Mouse (Mus musculus) liver, embryonic 16.5 days (tissue): ENCODE measurements around the gene Rab40c. TPM values are rescaled to one million over a fixed set of nuclear protein-coding genes. Genes with fewer than 3 reads are reported as not detected.
A peak's percentile ranks its signal among the peaks of the same experiment; 100 is the strongest.

ENCODE experiments used
- ATAC-seq: fragments of 200-750 bp; cut with Nextera tagmentation; 2 replicates; pipeline ENCODE4 v1.8.0; 2017; ENCODE audit warnings: low read depth, mild to moderate bottlenecking, moderate number of reproducible peaks, moderate library complexity
- H3K27ac ChIP-seq: fragments of 300-500 bp; sonication (generic); 2 replicates; pipeline ENCODE4 v1.5.1; 2014; ENCODE audit warnings: mild to moderate bottlenecking, low read length
- H3K27me3 ChIP-seq: fragments of 300-500 bp; sonication (generic); 2 replicates; pipeline ENCODE4 v1.6.1; 2014; ENCODE audit warnings: low read depth, low read length, mixed read lengths; ENCODE audit not compliant: control insufficient read depth, insufficient read depth
- H3K36me3 ChIP-seq: fragments of 300-500 bp; sonication (generic); 2 replicates; pipeline ENCODE4 v1.6.1; 2014; ENCODE audit warnings: mild to moderate bottlenecking; ENCODE audit not compliant: control insufficient read depth, insufficient read depth
- H3K4me1 ChIP-seq: fragments of 300-500 bp; sonication (generic); 2 replicates; pipeline ENCODE4 v1.6.1; 2014; ENCODE audit warnings: low read depth, low read length, mixed read lengths; ENCODE audit not compliant: control insufficient read depth
- H3K4me2 ChIP-seq: fragments of 300-500 bp; sonication (generic); 2 replicates; pipeline ENCODE4 v1.6.1; 2014; ENCODE audit warnings: low read depth, low read length, mixed read lengths
- H3K4me3 ChIP-seq: fragments of 300-500 bp; sonication (generic); 2 replicates; pipeline ENCODE4 v1.5.1; 2014; ENCODE audit warnings: low read depth, mild to moderate bottlenecking, low read length
- H3K9ac ChIP-seq: fragments of 300-500 bp; sonication (generic); 2 replicates; pipeline ENCODE4 v1.6.1; 2014; ENCODE audit warnings: low read depth, low read length
- H3K9me3 ChIP-seq: fragments of 300-500 bp; sonication (generic); replicated peaks from 2 replicates; pipeline ENCODE4 v1.6.1; 2016; ENCODE audit warnings: low read length; ENCODE audit not compliant: control insufficient read depth
- WGBS: fragments of 180-500 bp; shearing (Covaris S2); extraction: QIAGEN DNeasy Blood & Tissue Kit; methylation state at CpG from one replicate; pipeline ENCODE4 v1.1.7; 2014; ENCODE audit not compliant: insufficient replicate concordance; 5-methylcytosine and 5-hydroxymethylcytosine counted together
- polyA plus RNA-seq: library from polyadenylated mRNA; unstranded; fragments of >200 nt; fragmentation: Nextera tagmentation; extraction: Ambion mirVana; gene quantifications from 2 replicates; pipeline ENCODE4 v1.2.1, GENCODE M21; 2015

Gene Rab40c
- polyA plus RNA-seq, 1 experiment from 2014 or later = 7.0 TPM

- no peaks in the 10 kb centered on the region for H3K27me3 ChIP-seq
- WGBS = 3% methylated on average over 65 of the region's 65 CpGs
- ATAC-seq = peak; percentile 90
Observed at GRCm38 (mm10) chr17:25860832-25861703, 58.5 kb downstream of the Rab40c start, which contains the start of gene Wdr90. Gene Wdr90 (minus strand): TSS chr17:25861501.

GRCm38 (mm10) chr17:25860229-25860628, 59.3 kb downstream of the Rab40c start:
- ATAC-seq = no peak
- H3K4me3 ChIP-seq = peak overlapping the region; percentile 82

More at GRCm38 (mm10) chr17:25860832-25861703, 58.5 kb downstream of the Rab40c start, which contains the start of gene Wdr90:
- peaks cover 23% of the 10 kb centered on the region for H3K4me1 ChIP-seq
- no peaks in the 10 kb centered on the region for H3K36me3 ChIP-seq
- H3K4me3 ChIP-seq = peak within 1 kb of the TSS; percentile 82
- H3K27ac ChIP-seq = peak within 1 kb of the TSS; percentile 72
- H3K9ac ChIP-seq = peak within 1 kb of the TSS; percentile 88
- H3K9me3 ChIP-seq = no peaks in the 10 kb centered on the region
- H3K4me2 ChIP-seq = peak within 1 kb of the TSS; percentile 97

GRCm38 (mm10) chr17:25844396-25844901, 75.1 kb downstream of the Rab40c start, which contains the start of gene Rhot2:
Gene Rhot2 (minus strand): TSS chr17:25844851.
- peak; percentile 94 for ATAC-seq
- H3K4me2 ChIP-seq = peak within 1 kb of the TSS; percentile 87
- peak within 1 kb of the TSS; percentile 87 for H3K4me3 ChIP-seq
- no peaks in the 10 kb centered on the region for H3K27me3 ChIP-seq
- H3K9me3 ChIP-seq = no peaks in the 10 kb centered on the region
- H3K36me3 ChIP-seq = peaks cover 30% of the 10 kb centered on the region
- under 1% methylated on average over 21 of the region's 21 CpGs for WGBS
- peak within 1 kb of the TSS; percentile 87 for H3K9ac ChIP-seq
- peaks cover 21% of the 10 kb centered on the region for H3K4me1 ChIP-seq
- peak within 1 kb of the TSS; percentile 84 for H3K27ac ChIP-seq

More at GRCm38 (mm10) chr17:25860229-25860628, 59.3 kb downstream of the Rab40c start:
- 81% methylated on average over 6 of the region's 6 CpGs for WGBS
- Histone ChIP-seq H3K36me3 (no peaks in the 10 kb centered on the region), H3K27ac (no peak overlapping the region; the same call in 1 of the 2 replicates), H3K27me3 (no peaks in the 10 kb centered on the region), H3K4me2 (peak overlapping the region; percentile 97), H3K9me3 (no peaks in the 10 kb centered on the region), H3K4me1 (peaks cover 23% of the 10 kb centered on the region), H3K9ac (peak overlapping the region; percentile 88)

GRCm38 (mm10) chr17:25843636-25844395, 75.7 kb downstream of the Rab40c start:
- 2% methylated on average over 36 of the region's 38 CpGs for WGBS
- Histone ChIP-seq H3K36me3 (peaks cover 35% of the 10 kb centered on the region), H3K27me3 (no peaks in the 10 kb centered on the region), H3K9ac (peak overlapping the region; percentile 87), H3K9me3 (no peaks in the 10 kb centered on the region), H3K27ac (peak overlapping the region; percentile 84), H3K4me3 (peak overlapping the region; percentile 87), H3K4me2 (peak overlapping the region; percentile 87), H3K4me1 (peaks cover 23% of the 10 kb centered on the region)
- ATAC-seq = peak; percentile 42

- no peaks in the 10 kb centered on the region for H3K27me3 ChIP-seq
- H3K9ac ChIP-seq = peak overlapping the region; percentile 87
- peak overlapping the region; percentile 19 for H3K27ac ChIP-seq
- H3K4me3 ChIP-seq = peak overlapping the region; percentile 87
- H3K9me3 ChIP-seq = no peaks in the 10 kb centered on the region
- H3K4me1 ChIP-seq = peaks cover 23% of the 10 kb centered on the region
- peak overlapping the region; percentile 87 for H3K4me2 ChIP-seq
- ATAC-seq = no peak
- H3K36me3 ChIP-seq = peaks cover 35% of the 10 kb centered on the region
- WGBS = 86% methylated on average over 4 of the region's 4 CpGs
Observed at GRCm38 (mm10) chr17:25843122-25843521, 76.4 kb downstream of the Rab40c start.

- WGBS = 75% methylated on average over 3 of the region's 3 CpGs
- H3K9me3 ChIP-seq = no peaks in the 10 kb centered on the region
- no peak overlapping the region for H3K27ac ChIP-seq
- H3K36me3 ChIP-seq = peaks cover 37% of the 10 kb centered on the region
- no peak overlapping the region for H3K9ac ChIP-seq
- H3K4me2 ChIP-seq = no peak overlapping the region
- no peak overlapping the region for H3K4me3 ChIP-seq
- no peaks in the 10 kb centered on the region for H3K27me3 ChIP-seq
- peaks cover 24% of the 10 kb centered on the region for H3K4me1 ChIP-seq
- ATAC-seq = no peak
Observed at GRCm38 (mm10) chr17:25842509-25842908, 77.0 kb downstream of the Rab40c start.

GRCm38 (mm10) chr17:25841117-25841880, 78.2 kb downstream of the Rab40c start, which contains the start of gene Gm20683:
Gene Gm20683 (minus strand): TSS chr17:25841763.
- Histone ChIP-seq H3K4me2 (no peak within 1 kb of the TSS), H3K9ac (no peak within 1 kb of the TSS), H3K27me3 (no peaks in the 10 kb centered on the region), H3K36me3 (peaks cover 37% of the 10 kb centered on the region), H3K9me3 (no peaks in the 10 kb centered on the region), H3K4me3 (no peak within 1 kb of the TSS), H3K4me1 (peaks cover 36% of the 10 kb centered on the region), H3K27ac (no peak within 1 kb of the TSS)
- no peak for ATAC-seq
- WGBS = 90% methylated on average over 22 of the region's 22 CpGs

- 88% methylated on average over 6 of the region's 6 CpGs for WGBS
- Histone ChIP-seq H3K27ac (no peak overlapping the region), H3K9ac (no peak overlapping the region), H3K9me3 (no peaks in the 10 kb centered on the region), H3K4me2 (no peak overlapping the region), H3K27me3 (no peaks in the 10 kb centered on the region), H3K4me1 (peaks cover 40% of the 10 kb centered on the region), H3K36me3 (peaks cover 37% of the 10 kb centered on the region), H3K4me3 (no peak overlapping the region)
- ATAC-seq = no peak
Observed at GRCm38 (mm10) chr17:25840519-25840918, 79.0 kb downstream of the Rab40c start.
